Mouse (Mus musculus) liver, adult 2 months (tissue): Measurements from ENCODE around the gene Dnase1l2. TPM values are rescaled to one million over a fixed set of nuclear protein-coding genes. Genes with fewer than 3 reads are reported as not detected.

Source experiments
- DNase-seq: peaks from one replicate; pipeline ENCODE4 v3.0.0-alpha.2; 2011; ENCODE audit warnings: low read depth, low spot score; ENCODE audit errors: extremely low read depth
- H3K27ac ChIP-seq: fragments of 200-500 bp; replicated peaks from 2 replicates; pipeline ENCODE4 v1.5.1; 2012; ENCODE audit warnings: low read depth, mild to moderate bottlenecking, control low read depth, inconsistent platforms, low read length; ENCODE audit not compliant: insufficient read depth
- H3K27me3 ChIP-seq: fragments of 200-500 bp; 2 replicates; pipeline ENCODE4 v1.6.1; 2012; ENCODE audit warnings: mild to moderate bottlenecking, moderate library complexity, low read length, inconsistent platforms; ENCODE audit not compliant: control insufficient read depth, insufficient read depth
- H3K36me3 ChIP-seq: fragments of 200-500 bp; 2 replicates; pipeline ENCODE4 v1.6.1; 2012; ENCODE audit warnings: low read length, inconsistent platforms; ENCODE audit not compliant: control insufficient read depth, insufficient read depth
- H3K4me1 ChIP-seq: fragments of 200-500 bp; 2 replicates; pipeline ENCODE4 v1.6.1; 2011; ENCODE audit warnings: low read length; ENCODE audit not compliant: control insufficient read depth, insufficient read depth
- H3K4me3 ChIP-seq: fragments of 200-500 bp; 2 replicates; pipeline ENCODE4 v1.5.1; 2011; ENCODE audit warnings: low read depth, mild to moderate bottlenecking, control low read depth, low read length, moderate library complexity; ENCODE audit not compliant: insufficient read depth
- H3K79me2 ChIP-seq: fragments of 200-500 bp; 2 replicates; pipeline ENCODE4 v1.6.1; 2012; ENCODE audit warnings: inconsistent platforms, mild to moderate bottlenecking, low read length, moderate library complexity; ENCODE audit not compliant: control insufficient read depth, insufficient read depth
- H3K9ac ChIP-seq: fragments of 200-500 bp; 2 replicates; pipeline ENCODE4 v1.6.1; 2012; ENCODE audit warnings: low read depth, mild to moderate bottlenecking, control low read depth, inconsistent platforms, low read length
- CTCF ChIP-seq: fragments of 200-500 bp; IDR thresholded peaks from 2 replicates; pipeline ENCODE4 v1.5.1; 2011; ENCODE audit warnings: low read depth, low read length, control low read depth
- POLR2A ChIP-seq: fragments of 200-500 bp; IDR thresholded peaks from 2 replicates; pipeline ENCODE4 v1.6.1; 2011; ENCODE audit warnings: low read length, control low read depth; ENCODE audit not compliant: insufficient read depth; ENCODE audit errors: extremely low read depth
- WGBS: fragments of 180-500 bp; shearing (Covaris S2); methylation state at CpG from one replicate; pipeline ENCODE4 v1.1.7; 2018; 5-methylcytosine and 5-hydroxymethylcytosine counted together
- polyA plus RNA-seq: library from polyadenylated mRNA; depleted of rRNA; stranded (reverse); fragments of >200 nt; gene quantifications from 2 replicates; pipeline ENCODE4 v1.2.3, GENCODE M21; 2012; rRNA removed
- total RNA-seq: library from RNA; depleted of rRNA; stranded (reverse); fragments of >200 nt; gene quantifications from 2 replicates; pipeline ENCODE4 v1.2.3, GENCODE M21; 2014; rRNA removed

Gene Dnase1l2
- total RNA-seq (0.74 and 1.2 TPM in 2 replicates), polyA plus RNA-seq (1.7 and 2.4 TPM in 2 replicates)

DNA sequence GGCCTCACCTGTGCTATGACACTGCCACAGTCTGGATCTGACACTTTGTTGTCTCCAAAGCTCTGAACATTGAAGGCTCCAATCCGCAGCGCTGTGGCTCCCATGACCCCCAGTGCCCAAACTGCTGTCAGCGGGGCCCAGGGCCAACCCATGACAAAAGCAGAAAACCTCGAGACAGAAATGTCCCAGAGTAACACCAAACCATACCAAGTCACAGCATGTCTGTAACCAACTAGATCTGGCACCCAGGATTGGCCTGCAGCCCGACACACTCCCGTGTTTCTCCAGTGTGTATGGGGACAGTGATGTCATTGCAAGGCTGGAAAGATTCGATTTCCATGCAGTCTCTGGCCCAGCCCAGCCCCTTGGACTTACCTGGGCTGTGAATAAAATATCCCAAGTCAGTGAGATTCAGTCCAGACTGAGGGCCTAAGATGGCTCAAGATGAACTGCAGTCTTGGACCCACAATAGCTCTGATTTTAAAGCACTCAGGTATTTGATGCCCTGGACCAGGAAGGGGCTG lies at the start of gene Dnase1l2:
Gene Dnase1l2 (minus strand): TSS at position 474 of the 524 bp plus-strand sequence.
- peaks cover 26% of the 10 kb centered on the region for H3K36me3 ChIP-seq
- no peak within 1 kb of the TSS for H3K4me3 ChIP-seq
- no peaks in the 10 kb centered on the region for H3K27me3 ChIP-seq
- DNase-seq, result peak; percentile 38
- no peaks in the 10 kb centered on the region for H3K79me2 ChIP-seq
- no peak for TF ChIP-seq POLR2A
- no peak for TF ChIP-seq CTCF
- whole genome bisulfite sequencing, result 48% methylated on average over 7 of the region's 7 CpGs
- H3K27ac ChIP-seq, result no peak within 1 kb of the TSS
- no peaks in the 10 kb centered on the region for H3K4me1 ChIP-seq
- no peak within 1 kb of the TSS for H3K9ac ChIP-seq

DNA sequence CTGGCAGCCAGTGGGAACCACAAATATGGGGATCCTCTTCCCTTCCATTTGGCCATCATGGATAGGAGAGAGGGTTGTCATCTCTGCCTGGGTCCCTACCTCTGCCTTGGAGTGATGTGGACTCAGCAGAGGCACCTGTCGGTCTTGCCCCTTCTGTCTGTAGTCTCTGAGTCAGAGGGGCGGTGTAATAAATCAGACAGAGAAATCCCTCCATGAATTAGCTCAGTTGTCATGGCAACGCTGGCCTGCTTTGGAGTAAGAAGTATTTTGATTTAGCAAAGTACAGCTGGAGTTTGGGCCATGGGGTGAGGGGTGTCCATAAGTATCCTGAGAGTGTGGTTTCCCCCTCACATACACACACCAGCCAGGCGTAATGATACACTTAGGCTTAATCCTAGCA lies 47.5 kb upstream of the Dnase1l2 start:
- H3K9ac ChIP-seq, result no peak overlapping the region
- H3K27ac ChIP-seq, result no peak overlapping the region
- no peaks in the 10 kb centered on the region for H3K79me2 ChIP-seq
- H3K4me1 ChIP-seq, result no peaks in the 10 kb centered on the region
- no peak for DNase-seq
- TF ChIP-seq CTCF (no peak), POLR2A (no peak)
- no peaks in the 10 kb centered on the region for H3K36me3 ChIP-seq
- no peak overlapping the region for H3K4me3 ChIP-seq
- H3K27me3 ChIP-seq, result peaks cover 13% of the 10 kb centered on the region
- 99% methylated on average over 4 of the region's 4 CpGs for WGBS

DNA sequence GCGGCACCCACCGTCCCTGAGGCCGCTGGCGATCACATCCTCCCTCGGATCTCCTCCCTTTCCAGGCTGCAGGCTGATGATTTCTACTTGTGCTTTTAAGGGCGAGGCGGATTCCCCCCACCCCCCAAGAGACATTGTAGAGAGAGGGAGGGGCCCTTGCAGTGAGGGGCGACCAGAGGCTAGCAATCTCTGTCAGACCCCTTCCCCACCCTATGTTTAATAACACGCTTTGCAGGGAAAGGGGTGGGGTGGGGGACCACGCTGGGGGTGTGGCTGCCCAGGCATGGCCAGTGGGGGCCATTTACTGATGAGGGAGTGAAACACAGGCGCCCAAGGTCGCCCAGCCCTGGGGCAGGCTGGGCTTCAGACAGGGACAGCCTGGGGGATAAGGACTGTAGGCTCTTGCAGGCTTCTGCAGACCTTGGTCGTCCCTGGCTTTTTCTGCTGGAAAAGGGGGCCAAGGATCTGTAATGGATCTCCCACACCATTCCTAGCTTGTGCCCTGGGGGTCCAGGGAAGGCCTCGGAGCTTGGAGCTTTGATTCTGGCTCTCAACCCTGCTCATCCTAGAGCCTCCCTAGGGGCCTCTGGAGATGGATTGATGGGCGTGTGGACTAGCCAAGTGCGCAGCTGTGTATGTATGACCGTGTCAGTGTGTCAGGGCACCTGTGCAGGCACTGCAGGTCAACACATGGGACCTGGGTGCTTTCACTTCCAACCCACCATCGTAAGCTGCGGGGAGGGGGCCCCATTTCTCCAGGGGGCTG lies 46.5 kb upstream of the Dnase1l2 start:
- WGBS, result 42% methylated on average over 19 of the region's 19 CpGs
- no peak for DNase-seq
- Histone ChIP-seq H3K4me3 (peak overlapping the region; percentile 71; the same call in 1 of the 2 replicates), H3K27me3 (peaks cover 13% of the 10 kb centered on the region), H3K9ac (peak overlapping the region; percentile 75), H3K4me1 (no peaks in the 10 kb centered on the region), H3K36me3 (no peaks in the 10 kb centered on the region), H3K79me2 (no peaks in the 10 kb centered on the region), H3K27ac (no peak overlapping the region)
- no peak for TF ChIP-seq POLR2A
- TF ChIP-seq CTCF, result no peak

DNA sequence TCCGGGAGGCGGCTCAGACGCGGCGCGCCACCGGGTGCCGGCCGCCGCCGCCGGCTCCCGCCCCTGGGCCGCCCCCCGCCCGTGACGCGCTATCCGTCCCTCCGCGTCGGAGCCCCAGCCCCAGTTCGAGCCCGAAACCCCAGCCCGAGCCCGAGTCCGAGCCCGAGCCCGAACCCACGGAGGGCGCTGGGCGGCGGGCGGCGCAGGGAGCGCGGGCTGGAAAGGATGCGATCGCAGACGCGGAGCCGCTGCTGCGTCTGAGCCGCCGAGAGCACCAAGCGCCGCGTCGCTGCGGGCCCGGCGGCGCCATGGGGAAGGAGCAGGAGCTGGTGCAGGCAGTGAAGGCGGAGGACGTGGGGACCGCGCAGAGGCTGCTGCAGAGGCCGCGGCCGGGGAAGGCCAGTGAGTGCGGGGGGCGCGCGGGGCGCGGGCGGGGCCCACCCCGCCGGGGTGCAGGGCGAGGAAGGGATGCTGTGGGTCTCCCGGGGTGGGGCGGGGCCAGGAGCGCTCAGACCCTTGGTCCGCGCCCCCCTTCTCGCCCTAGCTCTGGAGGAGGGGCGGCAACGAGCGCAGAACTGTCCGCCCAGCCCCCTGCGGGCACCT lies 45.9 kb upstream of the Dnase1l2 start:
- WGBS, result 2% methylated on average over 79 of the region's 81 CpGs
- H3K27ac ChIP-seq, result no peak overlapping the region
- H3K79me2 ChIP-seq, result no peaks in the 10 kb centered on the region
- H3K4me3 ChIP-seq, result peak overlapping the region; percentile 71
- H3K9ac ChIP-seq, result peak overlapping the region; percentile 75
- no peak for DNase-seq
- H3K36me3 ChIP-seq, result no peaks in the 10 kb centered on the region
- no peaks in the 10 kb centered on the region for H3K4me1 ChIP-seq
- TF ChIP-seq POLR2A (no peak), CTCF (no peak)
- peaks cover 13% of the 10 kb centered on the region for H3K27me3 ChIP-seq

DNA sequence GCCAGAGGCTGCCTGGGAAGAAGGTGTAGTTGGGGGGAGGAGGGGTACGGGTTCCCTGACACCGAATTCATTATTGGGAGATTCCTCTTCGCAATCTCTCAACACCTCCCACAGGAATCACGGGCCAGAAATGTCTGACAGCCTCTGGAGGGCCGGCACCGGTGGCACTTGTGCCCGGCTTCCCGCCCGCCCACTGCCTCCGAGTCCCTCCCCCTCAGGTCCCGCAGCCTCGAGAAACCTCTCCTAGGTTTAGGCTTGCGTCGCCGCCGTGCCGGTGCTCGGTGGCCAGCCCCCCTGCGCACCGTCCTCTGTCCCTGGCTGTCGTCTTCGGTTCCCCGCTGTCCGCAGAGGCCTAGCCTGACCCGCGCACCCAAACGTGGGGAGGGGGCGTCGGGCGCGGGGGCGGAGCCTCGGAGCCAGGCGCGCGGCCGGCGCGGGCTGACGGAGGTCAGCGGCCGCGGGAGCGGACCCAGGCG lies 45.3 kb upstream of the Dnase1l2 start, which contains the start of gene Caskin1:
Gene Caskin1 (plus strand): TSS at position 416 of the 476 bp plus-strand sequence.
- Histone ChIP-seq H3K27me3 (peaks cover 13% of the 10 kb centered on the region), H3K27ac (no peak within 1 kb of the TSS), H3K36me3 (no peaks in the 10 kb centered on the region), H3K79me2 (no peaks in the 10 kb centered on the region), H3K4me3 (peak within 1 kb of the TSS; percentile 71), H3K4me1 (no peaks in the 10 kb centered on the region), H3K9ac (peak within 1 kb of the TSS; percentile 75)
- TF ChIP-seq CTCF (no peak), POLR2A (no peak)
- no peak for DNase-seq
- WGBS, result 4% methylated on average over 44 of the region's 45 CpGs
